Mouse (Mus musculus) MEL (cell line): ENCODE measurements at regions not wholly inside any gene's neighbourhood (a gene's known extent, or its start where the extent isn't known, plus 50 kb on each side); places are given as distances from the start of the nearest gene placed in this dataset.

Experiments
- CTCF ChIP-seq, 3 experiments: IDR thresholded peaks in 2 of 3; conservative IDR thresholded peaks in 1 of 3; 2 replicates each; pipeline ENCODE4 v1.5.1; 2011 to 2012; ENCODE audit warnings: low read length in 3 of 3, low read depth in 2 of 3, mild to moderate bottlenecking in 2 of 3, improper control_type of control experiment in 1 of 3, inconsistent platforms in 1 of 3, mixed read lengths in 1 of 3, moderate library complexity in 1 of 3; ENCODE audit not compliant: control insufficient read depth in 1 of 3, insufficient read depth in 1 of 3, poor library complexity in 1 of 3, severe bottlenecking in 1 of 3
- ELF1 ChIP-seq: IDR thresholded peaks from 2 replicates; pipeline ENCODE4 v1.6.1; 2014; ENCODE audit warnings: low read depth, mild to moderate bottlenecking, inconsistent platforms, low read length, improper control_type of control experiment, moderate library complexity
- GATA1 ChIP-seq: IDR thresholded peaks from 2 replicates; pipeline ENCODE4 v1.6.1; 2011; ENCODE audit warnings: low read depth, low read length, improper control_type of control experiment
- HCFC1 ChIP-seq: IDR thresholded peaks from 2 replicates; pipeline ENCODE4 v1.6.1; 2012; ENCODE audit warnings: low read depth, mild to moderate bottlenecking, inconsistent platforms, low read length, improper control_type of control experiment, moderate library complexity
- MAX ChIP-seq: IDR thresholded peaks from 2 replicates; pipeline ENCODE4 v1.6.1; 2011; ENCODE audit warnings: low read length, improper control_type of control experiment
- MEF2A ChIP-seq: IDR thresholded peaks from 2 replicates; pipeline ENCODE4 v1.6.1; 2014; ENCODE audit warnings: low read depth, mild to moderate bottlenecking, inconsistent platforms, low read length, improper control_type of control experiment; ENCODE audit not compliant: poor library complexity, insufficient replicate concordance, severe bottlenecking; ENCODE audit errors: extremely low read depth
- POLR2A ChIP-seq, 2 experiments: IDR thresholded peaks; 2 replicates each; pipeline ENCODE4 v1.6.1; 2011 to 2012; ENCODE audit warnings: low read length in 2 of 2, mild to moderate bottlenecking in 2 of 2, control low read depth in 1 of 2, improper control_type of control experiment in 1 of 2, low read depth in 1 of 2, moderate library complexity in 1 of 2; ENCODE audit not compliant: control insufficient read depth in 1 of 2, insufficient read depth in 1 of 2, poor library complexity in 1 of 2
- RAD21 ChIP-seq: IDR thresholded peaks from 2 replicates; pipeline ENCODE4 v1.6.1; 2011; ENCODE audit warnings: mild to moderate bottlenecking, low read depth, low read length, improper control_type of control experiment
- SIN3A ChIP-seq: IDR thresholded peaks from 2 replicates; pipeline ENCODE4 v1.6.1; 2012; ENCODE audit warnings: low read length, improper control_type of control experiment, inconsistent platforms
- TBP ChIP-seq: IDR thresholded peaks from 2 replicates; pipeline ENCODE4 v1.8.0; 2011; ENCODE audit warnings: low read depth, low read length, improper control_type of control experiment
- TCF12 ChIP-seq: IDR thresholded peaks from 2 replicates; pipeline ENCODE4 v1.6.1; 2014; ENCODE audit warnings: low read depth, mild to moderate bottlenecking, inconsistent platforms, low read length, improper control_type of control experiment, moderate library complexity
- USF1 ChIP-seq: IDR thresholded peaks from 2 replicates; pipeline ENCODE4 v1.6.1; 2014; ENCODE audit warnings: low read depth, mild to moderate bottlenecking, inconsistent platforms, low read length, improper control_type of control experiment, moderate library complexity
- ZNF384 ChIP-seq: IDR thresholded peaks from 2 replicates; pipeline ENCODE4 v1.6.1; 2012; ENCODE audit warnings: low read depth, mild to moderate bottlenecking, inconsistent platforms, low read length, improper control_type of control experiment

- no peak for TF ChIP-seq CTCF (IDR thresholded peaks at IDR 0.05 in 2 of 3, conservative IDR thresholded peaks at IDR 0.05 in 1 of 3; ENCODE audit: control insufficient read depth in 1 of 3, insufficient read depth in 1 of 3, low read depth in 2 of 3, low read length in 3 of 3, poor library complexity in 1 of 3, severe bottlenecking in 1 of 3)
- TF ChIP-seq POLR2A (IDR thresholded peaks at IDR 0.05; ENCODE audit: control insufficient read depth in 1 of 2, insufficient read depth in 1 of 2, low read depth in 1 of 2, low read length in 2 of 2, poor library complexity in 1 of 2): no peak
- no peak for TF ChIP-seq USF1
- TF ChIP-seq RAD21: no peak
- no peak for TF ChIP-seq TBP
- no peak for TF ChIP-seq ELF1
- TF ChIP-seq TCF12: no peak
- TF ChIP-seq SIN3A: no peak
- no peak for TF ChIP-seq ZNF384
- no peak for TF ChIP-seq HCFC1
- TF ChIP-seq MAX: no peak
- no peak for TF ChIP-seq MEF2A
- TF ChIP-seq GATA1: no peak
These were observed 136.6 kb upstream of the Wdr44 start for GRCm38 (mm10) chrX:23556271-23556670.
